Mouse (Mus musculus) midbrain, embryonic 13.5 days (tissue): ENCODE measurements around the gene Fastk. TPM values are rescaled to one million over a fixed set of nuclear protein-coding genes. Genes with fewer than 3 reads are reported as not detected.

Experiments used
- ATAC-seq: fragments of 200-750 bp; cut with Nextera tagmentation; 2 replicates; pipeline ENCODE4 v1.8.0; 2017; ENCODE audit warnings: mild to moderate bottlenecking, moderate TSS enrichment, moderate library complexity
- H3K27ac ChIP-seq: fragments of 300-500 bp; sonication (generic); 2 replicates; pipeline ENCODE4 v1.5.1; 2015; ENCODE audit warnings: inconsistent platforms, mild to moderate bottlenecking, moderate library complexity
- H3K27me3 ChIP-seq: fragments of 300-500 bp; sonication (generic); 2 replicates; pipeline ENCODE4 v1.6.1; 2015; ENCODE audit warnings: mild to moderate bottlenecking, inconsistent platforms
- H3K36me3 ChIP-seq: fragments of 300-500 bp; sonication (generic); 2 replicates; pipeline ENCODE4 v1.6.1; 2015; ENCODE audit warnings: mild to moderate bottlenecking, inconsistent platforms
- H3K4me1 ChIP-seq: fragments of 300-500 bp; sonication (generic); replicated peaks from 2 replicates; pipeline ENCODE4 v1.6.1; 2015; ENCODE audit warnings: inconsistent platforms
- H3K4me2 ChIP-seq: fragments of 300-500 bp; sonication (generic); replicated peaks from 2 replicates; pipeline ENCODE4 v1.6.1; 2015; ENCODE audit warnings: moderate library complexity, mild to moderate bottlenecking, inconsistent platforms
- H3K4me3 ChIP-seq: fragments of 300-500 bp; sonication (generic); replicated peaks from 2 replicates; pipeline ENCODE4 v1.5.1; 2015; ENCODE audit warnings: mild to moderate bottlenecking, inconsistent platforms
- H3K9ac ChIP-seq: fragments of 300-500 bp; sonication (generic); replicated peaks from 2 replicates; pipeline ENCODE4 v1.6.1; 2015; ENCODE audit warnings: mild to moderate bottlenecking, inconsistent platforms
- H3K9me3 ChIP-seq: fragments of 300-500 bp; sonication (generic); 2 replicates; pipeline ENCODE4 v1.6.1; 2016; ENCODE audit warnings: mild to moderate bottlenecking, inconsistent platforms
- WGBS: fragments of 180-500 bp; shearing (Covaris S2); methylation state at CpG from one replicate; pipeline ENCODE4 v1.1.7; 2015; 5-methylcytosine and 5-hydroxymethylcytosine counted together
- polyA plus RNA-seq: library from polyadenylated mRNA; unstranded; fragments of >200 nt; fragmentation: Nextera tagmentation; extraction: Ambion mirVana; gene quantifications from 2 replicates; pipeline ENCODE4 v1.2.1, GENCODE M21; 2015

The Fastk gene
- polyA plus RNA-seq, 1 experiment from 2014 or later, result 95.0 TPM

GRCm38 (mm10) chr5:24475476-24476241, 30.6 kb upstream of the Fastk start:
- H3K4me3 ChIP-seq, result no peak overlapping the region
- no peak overlapping the region; the same call in 1 of the 2 replicates for H3K9ac ChIP-seq
- ATAC-seq, result 0 out of 2 replicates have a peak, but pooled peaks have one; percentile 5

GRCm38 (mm10) chr5:24474723-24475261, 29.7 kb upstream of the Fastk start:
- H3K36me3 ChIP-seq, result peaks cover 34% of the 10 kb centered on the region
- peak overlapping the region; percentile 39 for H3K4me3 ChIP-seq
- H3K4me1 ChIP-seq, result peaks cover 39% of the 10 kb centered on the region
- no peak overlapping the region for H3K27ac ChIP-seq
- ATAC-seq, result peak; percentile 10
- WGBS, result 2% methylated on average over 66 of the region's 67 CpGs
- no peaks in the 10 kb centered on the region for H3K9me3 ChIP-seq
- peak overlapping the region; percentile 66 for H3K4me2 ChIP-seq
- peaks cover 46% of the 10 kb centered on the region for H3K27me3 ChIP-seq
- H3K9ac ChIP-seq, result peak overlapping the region; percentile 64

More at GRCm38 (mm10) chr5:24475476-24476241, 30.6 kb upstream of the Fastk start:
- peaks cover 46% of the 10 kb centered on the region for H3K27me3 ChIP-seq
- H3K27ac ChIP-seq, result no peak overlapping the region
- H3K4me1 ChIP-seq, result peaks cover 45% of the 10 kb centered on the region
- peaks cover 43% of the 10 kb centered on the region for H3K36me3 ChIP-seq
- H3K9me3 ChIP-seq, result no peaks in the 10 kb centered on the region
- no peak overlapping the region for H3K4me2 ChIP-seq
- WGBS, result 87% methylated on average over 6 of the region's 6 CpGs

- H3K36me3 ChIP-seq, result peaks cover 28% of the 10 kb centered on the region
- H3K9me3 ChIP-seq, result no peaks in the 10 kb centered on the region
- peaks cover 46% of the 10 kb centered on the region for H3K27me3 ChIP-seq
- H3K9ac ChIP-seq, result peak overlapping the region; percentile 64
- peak; percentile 32 for ATAC-seq
- H3K4me1 ChIP-seq, result peaks cover 39% of the 10 kb centered on the region
- peak overlapping the region; percentile 66 for H3K4me2 ChIP-seq
- H3K4me3 ChIP-seq, result peak overlapping the region; percentile 39
- WGBS, result 3% methylated on average over 77 of the region's 77 CpGs
- no peak overlapping the region for H3K27ac ChIP-seq
Observed at GRCm38 (mm10) chr5:24474025-24474722, 29.1 kb upstream of the Fastk start.

- no peak overlapping the region for H3K27ac ChIP-seq
- H3K27me3 ChIP-seq, result peaks cover 46% of the 10 kb centered on the region
- no peak overlapping the region for H3K4me3 ChIP-seq
- H3K36me3 ChIP-seq, result peaks cover 17% of the 10 kb centered on the region
- H3K4me1 ChIP-seq, result peaks cover 42% of the 10 kb centered on the region
- H3K9me3 ChIP-seq, result no peaks in the 10 kb centered on the region
- WGBS, result 20% methylated on average over 7 of the region's 7 CpGs
- ATAC-seq, result no peak
- no peak overlapping the region for H3K9ac ChIP-seq
- no peak overlapping the region for H3K4me2 ChIP-seq
Observed at GRCm38 (mm10) chr5:24472884-24473619, 28.0 kb upstream of the Fastk start.

- no peaks in the 10 kb centered on the region for H3K9me3 ChIP-seq
- WGBS, result 5% methylated on average over 5 of the region's 5 CpGs
- H3K36me3 ChIP-seq, result no peaks in the 10 kb centered on the region; the same call in 1 of the 2 replicates
- H3K4me2 ChIP-seq, result no peak overlapping the region
- no peak overlapping the region for H3K4me3 ChIP-seq
- H3K9ac ChIP-seq, result no peak overlapping the region
- ATAC-seq, result peak; percentile 62
- H3K4me1 ChIP-seq, result peaks cover 60% of the 10 kb centered on the region
- H3K27me3 ChIP-seq, result peaks cover 43% of the 10 kb centered on the region
- no peak overlapping the region for H3K27ac ChIP-seq
Observed at GRCm38 (mm10) chr5:24470600-24470999, 25.5 kb upstream of the Fastk start.

GRCm38 (mm10) chr5:24466762-24467161, 21.7 kb upstream of the Fastk start:
- Histone ChIP-seq H3K27ac (peak overlapping the region; percentile 55), H3K36me3 (peaks cover under 1% of the 10 kb centered on the region; the same call in 1 of the 2 replicates), H3K4me2 (peak overlapping the region; percentile 18), H3K4me3 (no peak overlapping the region), H3K4me1 (peaks cover 41% of the 10 kb centered on the region), H3K9ac (peak overlapping the region; percentile 45), H3K27me3 (peaks cover 7% of the 10 kb centered on the region), H3K9me3 (no peaks in the 10 kb centered on the region)
- WGBS, result 42% methylated on average over 12 of the region's 12 CpGs
- ATAC-seq, result no peak

GRCm38 (mm10) chr5:24455613-24456012, 10.5 kb upstream of the Fastk start:
- Histone ChIP-seq H3K4me3 (peak overlapping the region; percentile 92), H3K9ac (peak overlapping the region; percentile 97), H3K4me1 (peaks cover 49% of the 10 kb centered on the region), H3K4me2 (peak overlapping the region; percentile 100), H3K36me3 (peaks cover 27% of the 10 kb centered on the region), H3K9me3 (no peaks in the 10 kb centered on the region), H3K27me3 (no peaks in the 10 kb centered on the region), H3K27ac (peak overlapping the region; percentile 53; the same call in 1 of the 2 replicates)
- 57% methylated on average over 7 of the region's 7 CpGs for WGBS
- no peak for ATAC-seq

GRCm38 (mm10) chr5:24455076-24455475, 10.0 kb upstream of the Fastk start:
- Histone ChIP-seq H3K27ac (peak overlapping the region; percentile 53; the same call in 1 of the 2 replicates), H3K27me3 (no peaks in the 10 kb centered on the region), H3K9ac (peak overlapping the region; percentile 97)

GRCm38 (mm10) chr5:24453985-24454303, 8.9 kb upstream of the Fastk start:
- Histone ChIP-seq H3K36me3 (peaks cover 20% of the 10 kb centered on the region), H3K27me3 (peaks cover 4% of the 10 kb centered on the region; the same call in 1 of the 2 replicates), H3K4me1 (peaks cover 49% of the 10 kb centered on the region), H3K9me3 (no peaks in the 10 kb centered on the region), H3K9ac (peak overlapping the region; percentile 97), H3K27ac (peak overlapping the region; percentile 95; the same call in 1 of the 2 replicates), H3K4me3 (peak overlapping the region; percentile 92), H3K4me2 (peak overlapping the region; percentile 100)
- 20% methylated on average over 2 of the region's 2 CpGs for WGBS
- no peak for ATAC-seq

More at GRCm38 (mm10) chr5:24455076-24455475, 10.0 kb upstream of the Fastk start:
- Histone ChIP-seq H3K9me3 (no peaks in the 10 kb centered on the region), H3K36me3 (peaks cover 24% of the 10 kb centered on the region), H3K4me1 (peaks cover 49% of the 10 kb centered on the region), H3K4me3 (peak overlapping the region; percentile 92), H3K4me2 (peak overlapping the region; percentile 100)
- 68% methylated on average over 3 of the region's 3 CpGs for WGBS
- no peak for ATAC-seq

- WGBS, result 2% methylated on average over 5 of the region's 5 CpGs
- peak; percentile 7; the same call in 1 of the 2 replicates for ATAC-seq
- H3K27ac ChIP-seq, result peak overlapping the region; percentile 95
Observed at GRCm38 (mm10) chr5:24453283-24453984, 8.3 kb upstream of the Fastk start.

More at GRCm38 (mm10) chr5:24453283-24453984, 8.3 kb upstream of the Fastk start:
- Histone ChIP-seq H3K9me3 (no peaks in the 10 kb centered on the region), H3K36me3 (peaks cover 16% of the 10 kb centered on the region), H3K4me1 (peaks cover 49% of the 10 kb centered on the region), H3K4me3 (peak overlapping the region; percentile 92), H3K9ac (peak overlapping the region; percentile 97), H3K4me2 (peak overlapping the region; percentile 100), H3K27me3 (peaks cover 9% of the 10 kb centered on the region; the same call in 1 of the 2 replicates)
